Mouse (Mus musculus): ENCODE data around the gene Cd300lf.
A peak's percentile ranks its signal among the peaks of the same experiment; 100 is the strongest.

Gene Cd300lf

GRCm38 (mm10) chr11:115160883-115161577 lies 27.2 kb upstream of the Cd300lf start:
- peak; percentile 88 for DNase-seq

- DNase-seq = peak; percentile 88
Observed at GRCm38 (mm10) chr11:115160016-115160797, 26.4 kb upstream of the Cd300lf start.

- DNase-seq = no peak
Observed at GRCm38 (mm10) chr11:115157933-115158719, 24.3 kb upstream of the Cd300lf start.

- DNase-seq = no peak
Observed at GRCm38 (mm10) chr11:115155053-115155634, 21.4 kb upstream of the Cd300lf start.

GRCm38 (mm10) chr11:115153699-115154292 lies 20.0 kb upstream of the Cd300lf start:
- DNase-seq = peak; percentile 85

- DNase-seq = no peak
Observed at GRCm38 (mm10) chr11:115153088-115153487, 19.3 kb upstream of the Cd300lf start.

GRCm38 (mm10) chr11:115151755-115152429 lies 18.1 kb upstream of the Cd300lf start:
- peak; percentile 73 for DNase-seq

GRCm38 (mm10) chr11:115150741-115151254 lies 17.0 kb upstream of the Cd300lf start:
- no peak for DNase-seq

GRCm38 (mm10) chr11:115147813-115148212 lies 14.0 kb upstream of the Cd300lf start:
- no peak for DNase-seq

GRCm38 (mm10) chr11:115141970-115142369 lies 8.2 kb upstream of the Cd300lf start:
- no peak for DNase-seq

GRCm38 (mm10) chr11:115138597-115139262 lies 4.9 kb upstream of the Cd300lf start:
- no peak for DNase-seq

- no peak for DNase-seq
Observed at GRCm38 (mm10) chr11:115131768-115132381, 1.9 kb downstream of the Cd300lf start.

- no peak for DNase-seq
Observed at GRCm38 (mm10) chr11:115129508-115130126, 4.2 kb downstream of the Cd300lf start.

GRCm38 (mm10) chr11:115128483-115128882 lies 5.3 kb downstream of the Cd300lf start:
- no peak for DNase-seq

- no peak for DNase-seq
Observed at GRCm38 (mm10) chr11:115119409-115119808, 14.4 kb downstream of the Cd300lf start.

GRCm38 (mm10) chr11:115112196-115112595 lies 21.6 kb downstream of the Cd300lf start:
- DNase-seq = no peak

- no peak for DNase-seq
Observed at GRCm38 (mm10) chr11:115110271-115110670, 23.5 kb downstream of the Cd300lf start.

GRCm38 (mm10) chr11:115108176-115108575 lies 25.6 kb downstream of the Cd300lf start:
- no peak for DNase-seq

GRCm38 (mm10) chr11:115107403-115107916 lies 26.3 kb downstream of the Cd300lf start:
- no peak for DNase-seq

GRCm38 (mm10) chr11:115106638-115107037 lies 27.2 kb downstream of the Cd300lf start:
- no peak for DNase-seq
